Mouse (Mus musculus): ENCODE results near the gene Fam166a. TPM values are rescaled to one million over a fixed set of nuclear protein-coding genes. Genes with fewer than 3 reads are reported as not detected.

Gene Fam166a
- polyA plus RNA-seq, 1 experiment = 0.11 TPM

DNA sequence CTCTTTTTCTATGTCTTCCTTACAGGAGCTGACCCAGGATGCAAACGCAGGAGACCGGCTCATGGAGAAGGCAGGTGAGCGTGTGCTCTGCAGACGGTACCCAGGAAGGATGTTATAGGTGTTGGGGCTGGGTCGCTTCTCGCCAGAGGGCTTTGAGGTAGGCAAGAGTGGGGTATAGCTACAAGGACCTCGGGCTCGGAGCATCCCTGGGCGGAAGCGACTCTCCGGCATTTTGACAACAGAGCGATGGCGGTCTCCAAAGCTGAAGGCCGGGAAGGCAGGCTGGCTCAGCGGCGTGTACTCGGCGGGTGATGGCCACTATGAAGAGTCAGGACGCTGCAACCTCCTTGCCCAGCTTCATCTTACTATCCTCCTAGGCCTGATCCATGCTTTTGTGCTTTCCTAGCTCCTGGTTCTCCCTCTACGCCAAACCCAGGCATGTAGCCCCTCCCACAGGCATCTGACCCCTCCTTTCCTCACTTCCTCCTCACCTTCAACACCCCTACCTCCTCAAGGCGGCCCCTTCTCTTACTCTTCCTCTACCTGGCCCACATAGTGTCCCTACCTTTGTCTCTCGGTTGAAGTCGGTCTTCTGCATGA is 5.2 kb upstream of the Fam166a start:
- Histone ChIP-seq H3K4me3 (replicated peaks; ENCODE audit: insufficient read depth, low read depth, low read length) (no peak overlapping the region), H3K27me3 (ENCODE audit: control insufficient read depth, insufficient read depth, low read length) (no peaks in the 10 kb centered on the region), H3K4me1 (ENCODE audit: control insufficient read depth, insufficient read depth, low read length) (0 out of 2 replicates have a peak, but pooled peaks cover 6% of the 10 kb centered on the region), H3K27ac (ENCODE audit: insufficient read depth, low read length) (no peak overlapping the region)
- TF ChIP-seq POLR2A (IDR thresholded peaks at IDR 0.05; ENCODE audit: borderline replicate concordance, insufficient read depth, low read length) (no peak), CTCF (IDR thresholded peaks at IDR 0.05; ENCODE audit: borderline replicate concordance, insufficient read depth, low read depth, low read length) (no peak)
- 70% methylated on average over 23 of the region's 23 CpGs for WGBS
- no peak for DNase-seq

DNA sequence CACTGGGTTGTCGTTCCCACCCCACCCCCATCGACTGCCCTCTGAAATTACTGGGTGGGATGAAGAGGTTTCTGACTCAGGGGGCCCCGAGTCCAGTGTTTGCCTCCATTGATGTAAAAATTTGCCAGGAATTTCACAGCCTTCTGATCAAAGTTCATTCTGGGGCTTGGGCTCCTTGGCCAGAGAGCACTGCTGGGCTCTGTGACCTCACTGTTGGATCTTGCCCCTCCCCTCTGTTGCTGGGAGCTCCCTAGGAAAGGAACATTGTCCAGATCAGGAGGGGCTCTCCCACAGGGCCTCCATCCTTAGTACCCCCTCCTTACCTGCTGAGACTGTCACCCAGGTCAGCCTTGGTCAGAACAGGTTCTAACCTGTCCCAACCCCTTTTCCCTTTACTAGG is 4.1 kb upstream of the Fam166a start, which contains the start of gene Stpg3:
Gene Stpg3 (minus strand): TSS at position 194 of the 400 bp plus-strand sequence.
- Histone ChIP-seq H3K27ac (ENCODE audit: insufficient read depth, low read length) (no peak within 1 kb of the TSS), H3K4me1 (ENCODE audit: control insufficient read depth, insufficient read depth, low read length) (0 out of 2 replicates have a peak, but pooled peaks cover 6% of the 10 kb centered on the region), H3K27me3 (ENCODE audit: control insufficient read depth, insufficient read depth, low read length) (no peaks in the 10 kb centered on the region), H3K4me3 (replicated peaks; ENCODE audit: insufficient read depth, low read depth, low read length) (no peak within 1 kb of the TSS)
- 49% methylated on average over 3 of the region's 3 CpGs for WGBS
- no peak for DNase-seq
- TF ChIP-seq POLR2A (IDR thresholded peaks at IDR 0.05; ENCODE audit: borderline replicate concordance, insufficient read depth, low read length) (no peak), CTCF (IDR thresholded peaks at IDR 0.05; ENCODE audit: borderline replicate concordance, insufficient read depth, low read depth, low read length) (no peak)

- TF ChIP-seq POLR2A (IDR thresholded peaks at IDR 0.05; ENCODE audit: borderline replicate concordance, insufficient read depth, low read length) (no peak), CTCF (IDR thresholded peaks at IDR 0.05; ENCODE audit: borderline replicate concordance, insufficient read depth, low read depth, low read length) (no peak)
- Histone ChIP-seq H3K27ac (ENCODE audit: insufficient read depth, low read length) (no peak overlapping the region), H3K4me1 (ENCODE audit: control insufficient read depth, insufficient read depth, low read length) (no peaks in the 10 kb centered on the region), H3K4me3 (replicated peaks; ENCODE audit: insufficient read depth, low read depth, low read length) (no peak overlapping the region), H3K27me3 (ENCODE audit: control insufficient read depth, insufficient read depth, low read length) (no peaks in the 10 kb centered on the region)
- no peak for DNase-seq
- 62% methylated on average over 2 of the region's 2 CpGs for WGBS
Measured at GRCm38 (mm10) chr2:25217666-25218065, 879 bp upstream of the Fam166a start.

GRCm38 (mm10) chr2:25221331-25221772 is 2.8 kb downstream of the Fam166a start:
- TF ChIP-seq CTCF (IDR thresholded peaks at IDR 0.05; ENCODE audit: borderline replicate concordance, insufficient read depth, low read depth, low read length) = no peak
- TF ChIP-seq POLR2A (IDR thresholded peaks at IDR 0.05; ENCODE audit: borderline replicate concordance, insufficient read depth, low read length) = no peak
- DNase-seq = no peak
- 67% methylated on average over 5 of the region's 5 CpGs for WGBS
- Histone ChIP-seq H3K27me3 (ENCODE audit: control insufficient read depth, insufficient read depth, low read length) (no peaks in the 10 kb centered on the region), H3K4me1 (ENCODE audit: control insufficient read depth, insufficient read depth, low read length) (no peaks in the 10 kb centered on the region), H3K4me3 (replicated peaks; ENCODE audit: insufficient read depth, low read depth, low read length) (no peak overlapping the region), H3K27ac (ENCODE audit: insufficient read depth, low read length) (no peak overlapping the region)

GRCm38 (mm10) chr2:25223681-25224491 is 5.3 kb downstream of the Fam166a start:
- TF ChIP-seq POLR2A (IDR thresholded peaks at IDR 0.05; ENCODE audit: borderline replicate concordance, insufficient read depth, low read length) = no peak
- TF ChIP-seq CTCF (IDR thresholded peaks at IDR 0.05; ENCODE audit: borderline replicate concordance, insufficient read depth, low read depth, low read length) = no peak
- DNase-seq = peak in 1 of 2 experiments; percentile 82
- no peaks in the 10 kb centered on the region for H3K27me3 ChIP-seq (ENCODE audit: control insufficient read depth, insufficient read depth, low read length)
- peak overlapping the region; percentile 57 for H3K27ac ChIP-seq (ENCODE audit: insufficient read depth, low read length)
- WGBS = 2% methylated on average over 53 of the region's 53 CpGs
- peaks cover 2% of the 10 kb centered on the region; the same call in 1 of the 2 replicates for H3K4me1 ChIP-seq (ENCODE audit: control insufficient read depth, insufficient read depth, low read length)
- peak overlapping the region; percentile 60 for H3K4me3 ChIP-seq (replicated peaks; ENCODE audit: insufficient read depth, low read depth, low read length)

GRCm38 (mm10) chr2:25224492-25224765 is 5.9 kb downstream of the Fam166a start, which contains the start of gene Tubb4b:
Gene Tubb4b, minus strand, starts transcription at chr2:25224702.
- peak; percentile 99 for TF ChIP-seq POLR2A (IDR thresholded peaks at IDR 0.05; ENCODE audit: borderline replicate concordance, insufficient read depth, low read length)
- TF ChIP-seq CTCF (IDR thresholded peaks at IDR 0.05; ENCODE audit: borderline replicate concordance, insufficient read depth, low read depth, low read length) = peak; percentile 17; the same call in 1 of the 2 replicates
- H3K4me1 ChIP-seq (ENCODE audit: control insufficient read depth, insufficient read depth, low read length) = peaks cover 4% of the 10 kb centered on the region; the same call in 1 of the 2 replicates
- no peak for DNase-seq
- H3K27ac ChIP-seq (ENCODE audit: insufficient read depth, low read length) = peak within 1 kb of the TSS; percentile 91
- H3K4me3 ChIP-seq (replicated peaks; ENCODE audit: insufficient read depth, low read depth, low read length) = peak within 1 kb of the TSS; percentile 84
- H3K27me3 ChIP-seq (ENCODE audit: control insufficient read depth, insufficient read depth, low read length) = no peaks in the 10 kb centered on the region
- WGBS = under 1% methylated on average over 17 of the region's 17 CpGs

GRCm38 (mm10) chr2:25224766-25225752 is 6.5 kb downstream of the Fam166a start:
- H3K27ac ChIP-seq (ENCODE audit: insufficient read depth, low read length) = peak overlapping the region; percentile 91
- no peak for TF ChIP-seq CTCF (IDR thresholded peaks at IDR 0.05; ENCODE audit: borderline replicate concordance, insufficient read depth, low read depth, low read length)
- TF ChIP-seq POLR2A (IDR thresholded peaks at IDR 0.05; ENCODE audit: borderline replicate concordance, insufficient read depth, low read length) = peak; percentile 60; the same call in 1 of the 2 replicates
- 2% methylated on average over 41 of the region's 41 CpGs for WGBS
- peak; percentile 98 to 100 for DNase-seq
- no peaks in the 10 kb centered on the region for H3K27me3 ChIP-seq (ENCODE audit: control insufficient read depth, insufficient read depth, low read length)
- peaks cover 4% of the 10 kb centered on the region; the same call in 1 of the 2 replicates for H3K4me1 ChIP-seq (ENCODE audit: control insufficient read depth, insufficient read depth, low read length)
- H3K4me3 ChIP-seq (replicated peaks; ENCODE audit: insufficient read depth, low read depth, low read length) = peak overlapping the region; percentile 84
